Mouse (Mus musculus): Measurements from ENCODE around the gene Frmd4a.

DNA sequence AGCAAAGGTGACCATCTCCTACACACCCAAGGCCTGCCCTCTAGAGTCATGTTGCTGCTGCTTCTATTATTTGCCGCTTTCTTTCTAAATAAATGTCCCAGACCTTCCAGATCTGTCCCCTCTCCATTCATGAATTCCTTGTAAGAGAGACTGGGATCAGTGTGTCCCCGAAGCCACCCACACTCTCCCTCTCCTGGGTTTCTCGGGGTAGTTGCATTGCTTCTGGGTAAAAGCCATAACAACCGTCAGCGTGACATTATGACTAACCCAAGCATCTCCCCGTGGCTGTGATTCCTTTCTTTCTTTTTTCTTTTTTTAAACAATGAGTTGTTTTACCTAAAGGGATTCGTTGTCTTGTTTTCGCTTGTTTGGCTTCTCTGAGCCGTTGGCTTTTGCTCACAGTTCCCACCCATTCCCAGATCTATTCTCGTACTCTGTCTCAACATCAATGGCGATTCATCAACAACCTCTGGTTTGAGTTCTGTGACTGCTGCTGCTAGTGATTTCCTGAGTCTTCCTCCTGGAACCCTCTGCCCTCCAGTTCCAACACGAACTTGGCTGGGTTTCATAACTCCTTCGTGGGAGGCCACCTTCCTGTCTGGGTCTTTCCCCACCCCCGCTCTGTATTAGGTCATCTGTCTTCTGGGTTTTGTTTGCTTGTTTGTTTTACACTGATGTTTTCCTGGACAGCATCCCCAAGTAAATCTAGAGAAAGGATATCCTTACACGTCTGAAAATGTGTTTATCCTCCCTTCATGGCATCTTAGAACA lies 483.9 kb downstream of the Frmd4a start:
- TF ChIP-seq CTCF (IDR thresholded peaks at IDR 0.05; ENCODE audit: insufficient read depth, low read length), result no peak
- TF ChIP-seq POLR2A (IDR thresholded peaks at IDR 0.05; ENCODE audit: borderline replicate concordance, extremely low read depth, low read depth, low read length), result no peak
